Mouse (Mus musculus) bone marrow, adult 2 months (tissue): Measurements from ENCODE around the gene Gm4969.

Experiments used
- CTCF ChIP-seq: fragments of 200-500 bp; IDR thresholded peaks from 2 replicates; pipeline ENCODE4 v1.5.1; 2011; ENCODE audit warnings: low read length, control low read depth; ENCODE audit not compliant: control insufficient read depth, insufficient read depth
- POLR2A ChIP-seq: fragments of 200-500 bp; IDR thresholded peaks from 2 replicates; pipeline ENCODE4 v1.6.1; 2011; ENCODE audit warnings: low read depth, mild to moderate bottlenecking, control low read depth, low read length, borderline replicate concordance; ENCODE audit not compliant: control insufficient read depth

- TF ChIP-seq POLR2A (no peak), CTCF (no peak)
These were observed 33.2 kb downstream of the Gm4969 start for GRCm38 (mm10) chr7:19084921-19085473.
